Mouse (Mus musculus): ENCODE data around the gene Gm13723. TPM values are rescaled to one million over a fixed set of nuclear protein-coding genes. Genes with fewer than 3 reads are reported as not detected.

Gene Gm13723
- not detected in 2 replicates for polyA plus RNA-seq (2015; fragmentation: Nextera tagmentation; extraction: Ambion mirVana)

- H3K4me3 ChIP-seq (ENCODE audit: low read depth, low read length) = no peak within 1 kb of the TSS
- no peak within 1 kb of the TSS for H3K4me2 ChIP-seq (replicated peaks; ENCODE audit: low read depth, low read length)
- no peaks in the 10 kb centered on the region; the same call in 1 of the 2 replicates for H3K9me3 ChIP-seq (ENCODE audit: low read length)
- H3K36me3 ChIP-seq (ENCODE audit: insufficient read depth, low read length) = no peaks in the 10 kb centered on the region
- DNase-seq (ENCODE audit: low spot score) (no peak), ATAC-seq (no peak)
- 32% methylated on average over 1 of the region's 1 CpGs for WGBS
- no peak within 1 kb of the TSS for H3K9ac ChIP-seq (replicated peaks; ENCODE audit: low read depth)
- H3K27me3 ChIP-seq (replicated peaks; ENCODE audit: insufficient read depth, low read length) = no peaks in the 10 kb centered on the region
- H3K27ac ChIP-seq (ENCODE audit: low read length) = no peak within 1 kb of the TSS
- TF ChIP-seq EP300 (IDR thresholded peaks at IDR 0.05) (no peak), CTCF (IDR thresholded peaks at IDR 0.05) (no peak)
- H3K4me1 ChIP-seq (ENCODE audit: insufficient read depth, low read depth, low read length) = no peaks in the 10 kb centered on the region
Observed at GRCm38 (mm10) chr2:86874702-86875101, at the start of gene Gm13723. TSS of gene Gm13723 (minus strand) at chr2:86874802.

GRCm38 (mm10) chr2:86905647-86906046 lies 31.0 kb upstream of the Gm13723 start:
- H3K4me3 ChIP-seq (ENCODE audit: low read depth, low read length) = no peak overlapping the region
- no peaks in the 10 kb centered on the region for H3K9me3 ChIP-seq (ENCODE audit: low read length)
- no peaks in the 10 kb centered on the region for H3K27me3 ChIP-seq (replicated peaks; ENCODE audit: insufficient read depth, low read length)
- H3K4me1 ChIP-seq (ENCODE audit: insufficient read depth, low read depth, low read length) = no peaks in the 10 kb centered on the region
- no peak overlapping the region for H3K27ac ChIP-seq (ENCODE audit: low read length)
- ATAC-seq (no peak), DNase-seq (ENCODE audit: low spot score) (no peak)
- no peak overlapping the region for H3K9ac ChIP-seq (replicated peaks; ENCODE audit: low read depth)
- no peak overlapping the region for H3K4me2 ChIP-seq (replicated peaks; ENCODE audit: low read depth, low read length)
- 81% methylated on average over 2 of the region's 2 CpGs for WGBS
- TF ChIP-seq CTCF (IDR thresholded peaks at IDR 0.05) = no peak
- TF ChIP-seq EP300 (IDR thresholded peaks at IDR 0.05) = no peak
- H3K36me3 ChIP-seq (ENCODE audit: insufficient read depth, low read length) = no peaks in the 10 kb centered on the region

GRCm38 (mm10) chr2:86892116-86892515 lies 17.5 kb upstream of the Gm13723 start, which contains the start of gene Olfr1097:
TSS of gene Olfr1097 (minus strand) at chr2:86892216.
- 82% methylated on average over 1 of the region's 1 CpGs for WGBS
- ATAC-seq = no peak

GRCm38 (mm10) chr2:86851596-86851995 lies 23.0 kb downstream of the Gm13723 start, which contains the start of gene Olfr1095:
TSS of gene Olfr1095 (minus strand) at chr2:86851696.
- TF ChIP-seq EP300 (IDR thresholded peaks at IDR 0.05) = no peak
- TF ChIP-seq CTCF (IDR thresholded peaks at IDR 0.05) = no peak
- H3K4me1 ChIP-seq (ENCODE audit: insufficient read depth, low read depth, low read length) = no peaks in the 10 kb centered on the region
- WGBS = 86% methylated on average over 3 of the region's 3 CpGs
- no peak for DNase-seq (ENCODE audit: low spot score)
- ATAC-seq = no peak
- no peak within 1 kb of the TSS for H3K27ac ChIP-seq (ENCODE audit: low read length)
- H3K4me3 ChIP-seq (ENCODE audit: low read depth, low read length) = no peak within 1 kb of the TSS
- H3K9me3 ChIP-seq (ENCODE audit: low read length) = no peaks in the 10 kb centered on the region
- no peaks in the 10 kb centered on the region for H3K27me3 ChIP-seq (replicated peaks; ENCODE audit: insufficient read depth, low read length)
- no peak within 1 kb of the TSS for H3K9ac ChIP-seq (replicated peaks; ENCODE audit: low read depth)
- H3K4me2 ChIP-seq (replicated peaks; ENCODE audit: low read depth, low read length) = no peak within 1 kb of the TSS
- no peaks in the 10 kb centered on the region for H3K36me3 ChIP-seq (ENCODE audit: insufficient read depth, low read length)

More at GRCm38 (mm10) chr2:86892116-86892515, 17.5 kb upstream of the Gm13723 start, which contains the start of gene Olfr1097:
- H3K4me1 ChIP-seq (ENCODE audit: insufficient read depth, low read depth, low read length) = no peaks in the 10 kb centered on the region
- H3K36me3 ChIP-seq (ENCODE audit: insufficient read depth, low read length) = no peaks in the 10 kb centered on the region
- no peaks in the 10 kb centered on the region for H3K27me3 ChIP-seq (replicated peaks; ENCODE audit: insufficient read depth, low read length)
- no peak within 1 kb of the TSS for H3K9ac ChIP-seq (replicated peaks; ENCODE audit: low read depth)
- no peak for DNase-seq (ENCODE audit: low spot score)
- H3K4me2 ChIP-seq (replicated peaks; ENCODE audit: low read depth, low read length) = no peak within 1 kb of the TSS
- TF ChIP-seq CTCF (IDR thresholded peaks at IDR 0.05) = no peak
- H3K27ac ChIP-seq (ENCODE audit: low read length) = no peak within 1 kb of the TSS
- H3K4me3 ChIP-seq (ENCODE audit: low read depth, low read length) = no peak within 1 kb of the TSS
- H3K9me3 ChIP-seq (ENCODE audit: low read length) = no peaks in the 10 kb centered on the region

- no peaks in the 10 kb centered on the region for H3K36me3 ChIP-seq (ENCODE audit: insufficient read depth, low read length)
- no peaks in the 10 kb centered on the region for H3K4me1 ChIP-seq (ENCODE audit: insufficient read depth, low read depth, low read length)
- H3K27ac ChIP-seq (ENCODE audit: low read length) = no peak within 1 kb of the TSS
- H3K4me2 ChIP-seq (replicated peaks; ENCODE audit: low read depth, low read length) = no peak within 1 kb of the TSS
- DNase-seq (ENCODE audit: low spot score) (no peak), ATAC-seq (no peak)
- no peak within 1 kb of the TSS for H3K4me3 ChIP-seq (ENCODE audit: low read depth, low read length)
- no peaks in the 10 kb centered on the region for H3K27me3 ChIP-seq (replicated peaks; ENCODE audit: insufficient read depth, low read length)
- H3K9me3 ChIP-seq (ENCODE audit: low read length) = no peaks in the 10 kb centered on the region
- no peak within 1 kb of the TSS for H3K9ac ChIP-seq (replicated peaks; ENCODE audit: low read depth)
- TF ChIP-seq CTCF (IDR thresholded peaks at IDR 0.05) (no peak), EP300 (IDR thresholded peaks at IDR 0.05) (no peak)
Observed at GRCm38 (mm10) chr2:86824363-86824762, 50.2 kb downstream of the Gm13723 start, which contains the start of gene Olfr1094. TSS of gene Olfr1094 (plus strand) at chr2:86824663.

Other genes with a start within 250 kb of the Gm13723 start
- gene Olfr1084, start 235.1 kb downstream of the Gm13723 start, polyA plus RNA-seq (2015; fragmentation: Nextera tagmentation; extraction: Ambion mirVana) = not detected in 2 replicates
- not detected in 2 replicates for gene Olfr1085, start 212.8 kb downstream of the Gm13723 start, polyA plus RNA-seq (2015; fragmentation: Nextera tagmentation; extraction: Ambion mirVana)
- not detected in 2 replicates for gene Olfr1086, start 194.7 kb downstream of the Gm13723 start, polyA plus RNA-seq (2015; fragmentation: Nextera tagmentation; extraction: Ambion mirVana)
- not detected in 2 replicates for gene Olfr1087, start 176.4 kb downstream of the Gm13723 start, polyA plus RNA-seq (2015; fragmentation: Nextera tagmentation; extraction: Ambion mirVana)
- not detected in 2 replicates for gene Olfr1089, start 141.1 kb downstream of the Gm13723 start, polyA plus RNA-seq (2015; fragmentation: Nextera tagmentation; extraction: Ambion mirVana)
- not detected in 2 replicates for gene Olfr1090, start 115.8 kb downstream of the Gm13723 start, polyA plus RNA-seq (2015; fragmentation: Nextera tagmentation; extraction: Ambion mirVana)
- not detected in 2 replicates for gene Olfr1093, start 92.3 kb downstream of the Gm13723 start, polyA plus RNA-seq (2015; fragmentation: Nextera tagmentation; extraction: Ambion mirVana)
- not detected in 2 replicates for gene Olfr141, start 64.8 kb downstream of the Gm13723 start, polyA plus RNA-seq (2015; fragmentation: Nextera tagmentation; extraction: Ambion mirVana)
- gene Olfr1094, start 50.1 kb downstream of the Gm13723 start, polyA plus RNA-seq (2015; fragmentation: Nextera tagmentation; extraction: Ambion mirVana) = not detected in 2 replicates
- gene Olfr1095, start 23.1 kb downstream of the Gm13723 start, polyA plus RNA-seq (2015; fragmentation: Nextera tagmentation; extraction: Ambion mirVana) = not detected in 2 replicates
- not detected in 2 replicates for gene Olfr1097, start 17.4 kb upstream of the Gm13723 start, polyA plus RNA-seq (2015; fragmentation: Nextera tagmentation; extraction: Ambion mirVana)
- gene Olfr1098, start 49.7 kb upstream of the Gm13723 start, polyA plus RNA-seq (2015; fragmentation: Nextera tagmentation; extraction: Ambion mirVana) = not detected in 2 replicates
- not detected in 2 replicates for gene Olfr1099, start 85.9 kb upstream of the Gm13723 start, polyA plus RNA-seq (2015; fragmentation: Nextera tagmentation; extraction: Ambion mirVana)
- not detected in 2 replicates for gene Olfr1100, start 105.2 kb upstream of the Gm13723 start, polyA plus RNA-seq (2015; fragmentation: Nextera tagmentation; extraction: Ambion mirVana)
- not detected in 2 replicates for gene Olfr1101, start 116.4 kb upstream of the Gm13723 start, polyA plus RNA-seq (2015; fragmentation: Nextera tagmentation; extraction: Ambion mirVana)
- gene Olfr1102, start 123.6 kb upstream of the Gm13723 start, polyA plus RNA-seq (2015; fragmentation: Nextera tagmentation; extraction: Ambion mirVana) = not detected in 2 replicates
- not detected in 2 replicates for gene Olfr1104, start 152.3 kb upstream of the Gm13723 start, polyA plus RNA-seq (2015; fragmentation: Nextera tagmentation; extraction: Ambion mirVana)
- not detected in 2 replicates for gene Olfr1105, start 161.7 kb upstream of the Gm13723 start, polyA plus RNA-seq (2015; fragmentation: Nextera tagmentation; extraction: Ambion mirVana)
- not detected in 2 replicates for gene Olfr1106, start 177.5 kb upstream of the Gm13723 start, polyA plus RNA-seq (2015; fragmentation: Nextera tagmentation; extraction: Ambion mirVana)
- gene Olfr1107, start 201.0 kb upstream of the Gm13723 start, polyA plus RNA-seq (2015; fragmentation: Nextera tagmentation; extraction: Ambion mirVana) = not detected in 2 replicates
- not detected in 2 replicates for gene Olfr1109, start 221.2 kb upstream of the Gm13723 start, polyA plus RNA-seq (2015; fragmentation: Nextera tagmentation; extraction: Ambion mirVana)
- not detected in 2 replicates for gene Olfr259, start 239.8 kb upstream of the Gm13723 start, polyA plus RNA-seq (2015; fragmentation: Nextera tagmentation; extraction: Ambion mirVana)

All from lung, postnatal 0 days (tissue).